Mouse (Mus musculus) brown adipose tissue, adult 24 weeks (tissue): ENCODE results near the gene U90926. TPM values are rescaled to one million over a fixed set of nuclear protein-coding genes. Genes with fewer than 3 reads are reported as not detected.

ENCODE experiments used
- H3K27ac ChIP-seq: fragments of 200-500 bp; replicated peaks from 2 replicates; pipeline ENCODE4 v1.5.1; 2012; ENCODE audit warnings: low read depth, mild to moderate bottlenecking, low read length
- H3K4me1 ChIP-seq: fragments of 200-500 bp; 2 replicates; pipeline ENCODE4 v1.6.1; 2012; ENCODE audit warnings: low read length, mixed read lengths; ENCODE audit not compliant: control insufficient read depth, insufficient read depth, insufficient read length
- H3K4me3 ChIP-seq: fragments of 200-500 bp; 2 replicates; pipeline ENCODE4 v1.5.1; 2012; ENCODE audit warnings: low read depth, mild to moderate bottlenecking, low read length, moderate library complexity; ENCODE audit not compliant: insufficient read depth
- polyA plus RNA-seq: library from polyadenylated mRNA; stranded (reverse); fragments of >200 nt; gene quantifications from 2 replicates; pipeline ENCODE4 v1.2.4, GENCODE M21; 2012; ENCODE audit not compliant: missing spikeins, insufficient read depth, insufficient read length

U90926 gene
- polyA plus RNA-seq = not detected in 2 replicates

DNA sequence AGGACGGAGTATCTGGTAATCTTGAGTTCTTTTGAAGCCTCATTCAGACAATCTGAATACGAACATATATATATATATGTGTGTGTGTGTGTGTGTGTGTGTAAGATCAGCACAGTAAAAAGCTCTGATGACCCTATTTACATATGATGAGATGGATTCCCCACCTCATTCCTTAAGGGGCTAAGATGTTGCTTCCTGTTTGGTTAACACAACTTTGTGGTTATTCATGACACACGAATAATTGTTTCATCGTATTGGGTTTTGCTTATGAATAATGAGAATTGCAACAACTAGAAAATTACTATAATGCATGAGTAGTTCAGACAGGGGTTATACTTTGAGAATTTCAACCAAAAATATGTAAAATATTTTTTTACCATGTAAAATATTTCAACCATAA, at the start of gene U90926:
TSS of gene U90926 (minus strand) at position 101 of the 400 bp plus-strand sequence.
- no peak within 1 kb of the TSS for H3K27ac ChIP-seq
- H3K4me1 ChIP-seq = no peaks in the 10 kb centered on the region; the same call in 1 of the 2 replicates
- H3K4me3 ChIP-seq = no peak within 1 kb of the TSS

DNA sequence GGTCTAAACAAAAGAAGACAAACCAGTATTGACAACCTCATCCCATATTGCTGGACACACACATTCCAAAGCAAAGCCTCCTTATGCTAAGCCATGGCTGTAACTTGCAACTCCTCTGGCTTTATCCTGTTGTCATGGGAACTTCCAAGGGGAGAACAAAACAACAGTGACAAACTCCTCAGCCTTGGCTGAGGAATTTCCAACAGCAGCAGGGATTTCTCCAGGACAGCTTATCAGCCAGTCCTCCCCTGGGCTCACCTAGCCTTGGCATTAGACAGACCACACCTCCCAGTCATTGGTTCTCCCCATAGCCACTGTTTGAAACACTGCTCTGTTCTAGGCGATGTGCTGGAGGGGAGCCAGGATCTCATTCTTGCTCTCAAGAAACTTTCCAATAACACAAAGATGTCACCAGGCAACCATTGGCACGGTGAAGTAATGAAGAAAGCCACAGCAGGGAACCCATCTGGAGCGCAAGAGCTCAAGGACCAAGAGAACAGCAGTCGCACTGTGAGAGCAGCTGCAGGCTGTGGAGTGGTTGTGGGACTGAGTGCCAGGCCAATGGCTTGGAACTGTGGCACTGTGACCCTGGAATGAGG, 48.7 kb upstream of the U90926 start:
- no peak overlapping the region for H3K4me3 ChIP-seq
- H3K4me1 ChIP-seq = no peaks in the 10 kb centered on the region
- H3K27ac ChIP-seq = no peak overlapping the region

DNA sequence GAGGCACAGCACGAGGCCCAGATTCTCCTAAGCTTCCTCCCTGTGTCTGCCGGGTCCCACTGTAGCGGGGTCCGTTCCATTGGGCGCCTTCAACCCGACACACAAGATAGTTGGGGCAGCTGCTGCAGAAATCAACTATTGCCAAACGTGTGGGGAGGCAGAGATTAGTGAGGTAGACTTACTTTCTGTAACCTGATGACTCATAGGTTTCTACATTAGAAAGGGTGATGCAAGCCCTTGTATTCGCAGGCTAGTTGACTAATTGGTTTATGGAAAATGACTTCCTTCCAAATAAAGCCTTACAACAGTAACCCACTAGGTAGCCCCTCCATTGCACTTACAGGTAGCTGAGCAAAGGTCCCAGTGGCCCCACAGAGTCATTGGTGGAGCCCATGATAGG, 47.4 kb upstream of the U90926 start:
- no peak overlapping the region for H3K27ac ChIP-seq
- no peak overlapping the region for H3K4me3 ChIP-seq
- no peaks in the 10 kb centered on the region for H3K4me1 ChIP-seq

DNA sequence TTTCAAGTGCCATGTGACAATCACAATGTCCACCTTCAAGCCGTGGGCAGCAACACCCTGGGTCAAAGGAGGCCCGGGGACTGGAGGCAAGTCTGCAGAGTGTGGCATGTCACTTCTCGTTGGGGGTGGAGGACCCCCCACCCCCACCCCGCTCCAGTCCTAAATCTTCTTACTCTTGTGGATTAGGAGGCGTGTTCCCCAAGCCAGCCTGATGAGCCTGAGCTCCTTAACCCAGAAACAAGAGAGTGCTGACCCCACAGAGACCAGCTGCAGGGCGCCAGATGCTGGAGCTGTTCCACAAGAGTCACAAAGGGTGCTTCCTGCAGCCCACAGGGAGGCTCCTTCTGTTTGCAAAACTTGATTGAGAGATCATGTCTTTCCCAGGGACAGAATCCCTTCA, 41.0 kb upstream of the U90926 start, which contains the start of gene Ppef2:
TSS of gene Ppef2 (minus strand) at position 61 of the 400 bp plus-strand sequence.
- H3K4me1 ChIP-seq = no peaks in the 10 kb centered on the region
- no peak within 1 kb of the TSS for H3K4me3 ChIP-seq
- H3K27ac ChIP-seq = no peak within 1 kb of the TSS

DNA sequence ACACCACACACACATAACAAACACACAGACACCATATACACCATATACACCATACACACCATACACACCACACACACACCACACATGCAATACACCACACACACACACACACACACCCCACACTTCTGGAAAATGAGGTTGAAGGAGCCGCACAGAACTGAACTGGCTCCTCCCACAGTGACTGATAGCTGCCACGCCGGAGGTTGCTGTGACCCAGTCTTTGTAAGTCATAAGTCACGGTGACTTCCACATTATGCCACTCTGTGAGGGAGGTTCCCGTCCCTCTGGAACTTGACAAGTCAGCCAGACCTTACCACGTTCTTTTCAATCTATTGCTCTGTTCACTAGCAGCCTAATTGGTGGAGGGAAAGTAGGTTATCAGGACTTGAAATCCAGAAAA, 39.3 kb upstream of the U90926 start:
- Histone ChIP-seq H3K27ac (no peak overlapping the region), H3K4me1 (no peaks in the 10 kb centered on the region), H3K4me3 (no peak overlapping the region)

DNA sequence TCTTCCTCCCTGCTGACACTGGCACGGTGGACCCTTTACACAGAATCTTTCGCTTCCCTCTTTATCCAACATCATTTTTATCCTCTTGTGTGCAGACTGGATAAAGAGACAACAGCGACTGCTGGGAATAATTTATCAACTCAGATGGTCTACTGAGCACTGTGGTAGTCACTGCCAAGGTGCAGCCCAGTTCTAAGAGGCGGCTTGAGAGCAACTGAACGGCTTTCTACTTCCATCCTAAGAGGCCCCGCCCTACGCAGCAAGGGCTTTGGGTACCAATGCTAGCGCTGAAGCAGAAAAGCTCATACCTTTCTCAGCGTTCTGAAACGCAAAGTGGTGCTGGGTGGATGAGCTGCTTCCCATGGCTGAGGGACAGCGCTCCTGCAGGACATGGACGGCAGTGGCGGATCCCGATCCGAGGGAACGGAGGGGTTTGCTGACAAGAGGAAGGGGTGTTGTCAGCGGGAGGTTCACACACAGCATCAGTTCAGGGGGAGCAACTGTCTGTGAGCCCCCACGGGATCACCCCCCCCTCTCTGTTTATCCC, 37.7 kb upstream of the U90926 start:
- Histone ChIP-seq H3K4me1 (no peaks in the 10 kb centered on the region), H3K27ac (no peak overlapping the region), H3K4me3 (no peak overlapping the region)

DNA sequence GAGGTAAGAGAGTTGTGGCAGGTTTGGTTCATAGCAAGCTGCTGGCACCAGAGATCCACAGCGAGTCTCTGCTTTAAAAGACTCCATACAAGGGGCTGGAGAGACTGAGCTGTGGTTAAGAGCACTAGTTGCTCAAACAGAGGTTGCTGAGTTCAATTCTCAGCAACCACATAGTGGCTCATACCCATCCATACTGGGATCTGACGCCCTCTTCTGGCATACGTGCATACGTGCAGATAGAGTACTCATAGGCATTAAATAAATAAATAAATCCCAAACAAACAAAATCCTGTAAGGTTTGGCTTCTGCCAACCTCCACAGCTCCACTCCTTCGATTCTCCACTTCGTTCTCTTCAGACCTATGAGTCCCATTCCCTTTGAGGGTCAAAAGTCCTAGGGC, 36.8 kb upstream of the U90926 start:
- Histone ChIP-seq H3K4me3 (no peak overlapping the region), H3K27ac (no peak overlapping the region), H3K4me1 (no peaks in the 10 kb centered on the region)

DNA sequence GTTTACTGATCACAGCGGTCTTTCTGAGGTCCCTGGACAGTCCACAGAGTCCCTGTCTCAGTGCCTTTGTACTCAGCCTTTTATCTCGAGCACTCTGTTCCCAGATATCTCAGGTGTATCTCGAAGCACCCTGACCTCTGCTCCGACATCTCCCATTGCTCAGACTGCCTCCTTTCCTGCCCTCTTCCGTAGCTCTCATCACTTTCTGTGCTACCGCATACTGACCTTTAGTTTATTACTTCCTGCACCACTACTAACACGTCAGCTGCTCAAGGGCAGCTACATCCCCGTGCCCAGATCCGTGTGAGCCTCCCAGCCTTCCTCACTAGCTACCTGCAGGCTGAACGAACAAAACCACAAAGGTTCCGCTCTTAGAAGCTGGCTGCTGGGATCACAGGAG, 33.4 kb upstream of the U90926 start:
- H3K4me1 ChIP-seq = no peaks in the 10 kb centered on the region
- H3K27ac ChIP-seq = no peak overlapping the region
- no peak overlapping the region for H3K4me3 ChIP-seq

DNA sequence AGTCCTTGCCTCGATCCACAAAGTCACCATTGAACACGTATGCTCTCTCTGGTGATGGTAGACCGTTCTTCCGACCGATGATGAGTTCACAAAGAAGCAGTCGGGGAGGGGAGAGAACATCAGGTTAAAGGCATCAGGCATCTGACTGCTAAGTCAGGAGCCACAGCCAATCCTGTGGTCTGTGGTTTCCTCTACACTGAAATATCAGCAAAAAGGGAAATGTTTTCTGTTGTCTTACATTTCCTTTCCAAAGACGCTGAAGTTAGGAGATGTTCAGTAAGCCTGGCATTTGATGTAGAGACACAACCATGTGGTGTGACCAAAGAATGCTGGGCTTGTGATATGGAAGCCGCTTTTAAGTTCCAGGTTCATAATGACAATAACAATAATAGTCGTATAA, 30.3 kb upstream of the U90926 start:
- Histone ChIP-seq H3K4me3 (no peak overlapping the region), H3K27ac (no peak overlapping the region), H3K4me1 (no peaks in the 10 kb centered on the region)

DNA sequence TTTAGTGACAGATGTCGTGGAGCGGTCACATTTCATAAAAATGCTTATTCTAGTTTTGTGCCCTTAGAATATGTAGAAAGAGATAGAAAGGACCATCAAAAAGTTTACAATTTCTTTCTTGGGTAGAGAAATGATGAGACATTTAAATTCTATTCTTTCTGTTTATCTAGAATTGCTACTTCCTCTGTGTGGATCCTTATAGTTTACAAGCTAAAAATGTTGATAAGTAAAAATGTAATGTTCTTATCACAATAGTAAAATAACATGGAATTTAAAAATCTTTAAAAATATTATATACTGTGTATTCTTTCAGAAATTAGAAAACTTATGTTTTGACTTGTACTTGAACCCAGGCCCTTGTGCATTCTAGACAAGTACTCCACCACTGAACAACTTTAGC, 29.7 kb upstream of the U90926 start:
- Histone ChIP-seq H3K27ac (no peak overlapping the region), H3K4me3 (no peak overlapping the region), H3K4me1 (no peaks in the 10 kb centered on the region)

DNA sequence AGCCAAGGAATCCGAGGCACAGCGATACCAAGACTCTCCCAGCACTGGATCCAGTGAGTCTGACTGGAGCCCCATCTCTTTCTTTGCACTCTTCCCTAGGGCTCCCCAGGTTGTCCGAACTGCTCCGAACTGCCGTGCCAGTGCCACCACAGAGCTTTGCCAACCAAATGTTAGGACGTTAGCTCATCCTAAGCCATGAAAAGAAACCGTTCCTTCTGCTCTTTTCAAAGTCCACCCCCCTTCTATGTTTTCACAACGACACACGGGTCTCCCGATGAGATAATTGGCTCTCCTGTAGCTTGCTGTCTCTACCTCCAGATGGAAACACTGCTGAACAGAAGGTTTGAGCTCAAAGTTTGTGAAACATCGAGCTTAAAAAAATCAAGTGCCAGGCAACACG, 25.6 kb upstream of the U90926 start:
- H3K4me1 ChIP-seq = no peaks in the 10 kb centered on the region
- no peak overlapping the region for H3K27ac ChIP-seq

DNA sequence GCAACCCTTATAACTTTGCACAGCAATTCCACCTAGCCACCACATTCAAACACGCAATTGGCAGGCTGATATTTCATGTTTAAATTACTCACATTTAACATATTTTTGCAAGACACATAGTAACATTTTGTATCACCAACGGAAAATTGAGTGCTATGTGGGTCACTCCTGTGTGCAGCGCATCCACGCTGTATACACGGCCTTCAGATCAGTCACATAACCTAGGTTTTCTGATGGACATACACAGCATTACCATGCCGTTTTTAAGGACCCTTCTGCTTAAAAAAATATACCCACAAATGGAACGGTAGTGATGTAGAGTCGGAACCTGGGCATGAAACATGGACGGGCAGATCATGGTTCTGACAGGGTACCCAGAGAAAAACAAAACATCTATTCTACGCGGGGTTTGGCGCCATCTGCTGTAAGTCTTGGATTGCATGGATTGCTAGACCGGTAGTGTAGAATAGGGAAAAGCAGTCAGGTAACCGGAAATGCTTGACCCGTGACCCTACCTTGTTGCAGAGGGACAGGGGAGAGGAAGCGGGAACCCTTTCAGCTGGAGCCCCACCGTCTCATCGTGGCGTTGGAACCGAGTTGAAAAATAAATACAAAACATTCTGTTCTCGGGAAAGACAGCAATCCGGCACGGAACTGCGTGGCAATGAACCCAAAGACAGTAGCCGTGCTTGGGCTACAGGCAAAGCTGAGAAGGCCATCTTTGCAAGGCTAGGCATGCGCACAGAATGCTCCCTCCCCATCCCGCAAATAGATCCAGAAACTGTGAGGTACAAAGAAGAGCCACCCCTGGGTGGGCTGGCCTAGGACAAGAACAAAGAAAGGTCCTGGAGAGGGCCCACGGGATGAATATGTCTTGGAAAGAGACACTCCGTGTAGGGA, 24.4 kb upstream of the U90926 start:
- H3K4me1 ChIP-seq = no peaks in the 10 kb centered on the region
- H3K4me3 ChIP-seq = no peak overlapping the region
- no peak overlapping the region for H3K27ac ChIP-seq

More for the DNA sequence above, 25.6 kb upstream of the U90926 start:
- H3K4me3 ChIP-seq = no peak overlapping the region

DNA sequence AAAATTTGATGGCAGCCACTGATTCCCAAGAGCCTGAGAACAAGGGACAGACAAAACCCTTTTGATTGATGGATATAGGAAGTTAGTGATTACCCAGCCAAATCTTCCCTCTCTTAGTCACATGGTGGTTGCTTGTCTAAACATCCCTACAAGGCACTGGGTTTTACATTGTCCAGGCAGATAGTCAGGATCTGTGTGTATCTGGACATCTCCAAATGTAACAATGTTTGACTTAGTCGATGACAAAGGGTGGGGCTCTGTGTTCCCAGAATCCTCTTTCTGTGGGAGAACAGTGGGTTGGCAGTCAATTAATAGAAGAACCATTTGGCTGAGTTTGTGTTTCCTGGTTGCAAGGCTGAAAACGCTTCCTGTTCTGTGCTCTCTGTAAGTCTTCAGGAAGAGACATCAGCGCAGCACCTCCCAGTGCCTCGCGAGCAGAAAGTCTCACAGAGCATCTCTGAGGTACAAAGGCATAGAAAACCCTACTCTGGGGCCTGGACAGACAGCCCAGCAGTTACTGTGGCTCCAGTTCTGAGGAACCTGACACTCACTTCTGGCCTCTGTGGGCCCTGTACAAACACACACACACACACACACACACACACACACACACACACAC, 19.8 kb upstream of the U90926 start:
- Histone ChIP-seq H3K27ac (no peak overlapping the region), H3K4me3 (no peak overlapping the region), H3K4me1 (no peaks in the 10 kb centered on the region)

DNA sequence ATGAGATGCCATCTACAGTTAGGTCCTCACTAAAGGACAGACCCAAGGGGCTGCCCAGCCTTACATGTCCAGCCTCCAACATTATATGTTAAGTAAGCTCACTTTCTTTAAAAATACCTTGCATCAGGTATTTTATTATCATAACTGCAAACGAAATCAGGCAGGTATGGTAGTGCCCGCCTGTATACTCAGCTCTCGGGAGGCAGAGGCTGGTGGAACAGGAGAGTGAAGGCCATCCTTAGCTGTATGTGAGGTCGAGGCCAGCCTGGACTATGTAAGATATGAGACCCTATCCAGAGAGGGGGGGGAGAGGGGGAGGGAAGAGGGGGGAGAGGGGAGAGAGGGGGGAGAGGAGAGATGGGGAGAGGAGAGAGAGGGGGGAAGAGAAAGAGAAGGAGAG, 18.2 kb upstream of the U90926 start:
- Histone ChIP-seq H3K27ac (no peak overlapping the region), H3K4me3 (no peak overlapping the region), H3K4me1 (no peaks in the 10 kb centered on the region)

DNA sequence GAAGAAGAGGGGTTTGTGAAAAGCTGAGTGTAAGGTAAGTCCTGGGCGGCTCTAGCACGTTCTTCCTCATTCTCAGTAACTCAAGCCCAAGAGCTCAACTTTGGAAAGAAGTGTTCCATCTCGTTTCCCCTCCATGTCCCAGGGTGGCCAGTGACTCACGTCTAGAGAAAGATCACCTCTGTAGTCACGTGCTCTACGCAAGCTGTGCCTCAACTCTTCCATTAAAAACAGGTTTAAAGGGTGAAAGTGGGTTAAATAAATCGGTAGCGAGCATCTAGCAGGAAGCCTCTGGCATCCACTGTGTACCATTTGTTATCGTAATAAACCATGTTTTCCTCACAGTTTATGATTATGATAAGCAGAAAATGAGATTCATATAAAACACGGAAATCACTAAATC, 16.6 kb upstream of the U90926 start:
- no peak overlapping the region for H3K4me3 ChIP-seq
- H3K4me1 ChIP-seq = no peaks in the 10 kb centered on the region
- no peak overlapping the region for H3K27ac ChIP-seq
